Mouse (Mus musculus): Measurements from ENCODE around the gene Prtn3. TPM values are rescaled to one million over a fixed set of nuclear protein-coding genes. Genes with fewer than 3 reads are reported as not detected.
"Not testable (repeated sequence)": the region's sequence is repeated elsewhere in the genome, so short reads cannot be mapped to it uniquely, and the experiment has no call there.

Prtn3 gene
- polyA plus RNA-seq, 1 experiment from 2014 or later = 3.7 TPM

GRCm38 (mm10) chr10:79883297-79884084 lies 9.2 kb downstream of the Prtn3 start:
- H3K27me3 ChIP-seq (replicated peaks) = no peaks in the 10 kb centered on the region; the same call in 1 of the 2 replicates
- H3K36me3 ChIP-seq = no peaks in the 10 kb centered on the region
- H3K9ac ChIP-seq = no peak overlapping the region
- no peak overlapping the region for H3K4me3 ChIP-seq (replicated peaks)
- no peaks in the 10 kb centered on the region for H3K9me3 ChIP-seq
- ATAC-seq = peak; percentile 37; the same call in 1 of the 2 replicates
- 20% methylated on average over 22 of the region's 22 CpGs for WGBS
- 0 out of 2 replicates have a peak overlapping the region, but pooled peaks have one; percentile 14 for H3K4me2 ChIP-seq (replicated peaks)
- peaks cover 32% of the 10 kb centered on the region for H3K4me1 ChIP-seq (replicated peaks)
- H3K27ac ChIP-seq = no peak overlapping the region

GRCm38 (mm10) chr10:79884446-79884845 lies 10.2 kb downstream of the Prtn3 start:
- no peak for ATAC-seq
- H3K4me1 ChIP-seq (replicated peaks) = peaks cover 30% of the 10 kb centered on the region
- H3K9ac ChIP-seq = no peak overlapping the region
- no peak overlapping the region for H3K4me3 ChIP-seq (replicated peaks)
- WGBS = 65% methylated on average over 4 of the region's 4 CpGs
- H3K9me3 ChIP-seq = no peaks in the 10 kb centered on the region
- no peaks in the 10 kb centered on the region; the same call in 1 of the 2 replicates for H3K27me3 ChIP-seq (replicated peaks)
- H3K27ac ChIP-seq = no peak overlapping the region
- H3K4me2 ChIP-seq (replicated peaks) = no peak overlapping the region
- H3K36me3 ChIP-seq = no peaks in the 10 kb centered on the region

- H3K9me3 ChIP-seq; H3K27me3 ChIP-seq (replicated peaks); H3K4me2 ChIP-seq (replicated peaks); H3K36me3 ChIP-seq; ATAC-seq; H3K27ac ChIP-seq; H3K9ac ChIP-seq; H3K4me3 ChIP-seq (replicated peaks): not testable (repeated sequence)
- H3K4me1 ChIP-seq (replicated peaks) = peaks cover 26% of the 10 kb centered on the region
- WGBS = 61% methylated on average over 3 of the region's 3 CpGs
Observed at GRCm38 (mm10) chr10:79884938-79885337, 10.7 kb downstream of the Prtn3 start.

- Histone ChIP-seq H3K9me3 (no peaks in the 10 kb centered on the region), H3K36me3 (no peaks in the 10 kb centered on the region), H3K27ac (no peak within 1 kb of the TSS), H3K9ac (no peak within 1 kb of the TSS), H3K4me1 (replicated peaks) (peaks cover 18% of the 10 kb centered on the region), H3K27me3 (replicated peaks) (no peaks in the 10 kb centered on the region; the same call in 1 of the 2 replicates), H3K4me3 (replicated peaks) (no peak within 1 kb of the TSS), H3K4me2 (replicated peaks) (no peak within 1 kb of the TSS)
- no peak for ATAC-seq
- 81% methylated on average over 6 of the region's 6 CpGs for WGBS
Observed at GRCm38 (mm10) chr10:79886054-79886453, 11.8 kb downstream of the Prtn3 start, which contains the start of gene Elane. Gene Elane, plus strand, starts transcription at chr10:79886247.

GRCm38 (mm10) chr10:79886611-79887010 lies 12.3 kb downstream of the Prtn3 start:
- 71% methylated on average over 8 of the region's 8 CpGs for WGBS
- H3K4me2 ChIP-seq (replicated peaks) = no peak overlapping the region
- no peaks in the 10 kb centered on the region for H3K9me3 ChIP-seq
- H3K9ac ChIP-seq = no peak overlapping the region
- no peak overlapping the region for H3K27ac ChIP-seq
- no peaks in the 10 kb centered on the region for H3K36me3 ChIP-seq
- H3K27me3 ChIP-seq (replicated peaks) = no peaks in the 10 kb centered on the region; the same call in 1 of the 2 replicates
- no peak overlapping the region for H3K4me3 ChIP-seq (replicated peaks)
- peaks cover 18% of the 10 kb centered on the region for H3K4me1 ChIP-seq (replicated peaks)
- ATAC-seq = no peak

GRCm38 (mm10) chr10:79889386-79889785 lies 15.1 kb downstream of the Prtn3 start:
- Histone ChIP-seq H3K4me3 (replicated peaks) (no peak overlapping the region), H3K4me1 (replicated peaks) (no peaks in the 10 kb centered on the region), H3K9ac (no peak overlapping the region), H3K9me3 (no peaks in the 10 kb centered on the region), H3K27ac (no peak overlapping the region), H3K27me3 (replicated peaks) (no peaks in the 10 kb centered on the region), H3K36me3 (no peaks in the 10 kb centered on the region), H3K4me2 (replicated peaks) (no peak overlapping the region)
- ATAC-seq = no peak
- 45% methylated on average over 2 of the region's 2 CpGs for WGBS

GRCm38 (mm10) chr10:79890670-79891069 lies 16.4 kb downstream of the Prtn3 start, which contains the start of gene Cfd:
Gene Cfd, plus strand, starts transcription at chr10:79890853.
- ATAC-seq = no peak

GRCm38 (mm10) chr10:79892451-79893118 lies 18.3 kb downstream of the Prtn3 start:
- not testable (repeated sequence) for H3K4me3 ChIP-seq (replicated peaks); H3K4me2 ChIP-seq (replicated peaks); H3K9me3 ChIP-seq; H3K27ac ChIP-seq; H3K4me1 ChIP-seq (replicated peaks); H3K9ac ChIP-seq; H3K27me3 ChIP-seq (replicated peaks)
- 44% methylated on average over 22 of the region's 22 CpGs for WGBS
- ATAC-seq = peak; percentile 60
- peaks cover 13% of the 10 kb centered on the region; the same call in 1 of the 2 replicates for H3K36me3 ChIP-seq

More at GRCm38 (mm10) chr10:79890670-79891069, 16.4 kb downstream of the Prtn3 start, which contains the start of gene Cfd:
- Histone ChIP-seq H3K4me3 (replicated peaks) (no peak within 1 kb of the TSS), H3K36me3 (peaks cover 7% of the 10 kb centered on the region; the same call in 1 of the 2 replicates), H3K27me3 (replicated peaks) (no peaks in the 10 kb centered on the region), H3K4me2 (replicated peaks) (no peak within 1 kb of the TSS), H3K27ac (no peak within 1 kb of the TSS), H3K4me1 (replicated peaks) (no peaks in the 10 kb centered on the region), H3K9me3 (no peaks in the 10 kb centered on the region), H3K9ac (no peak within 1 kb of the TSS)
- 52% methylated on average over 5 of the region's 5 CpGs for WGBS

- no peak for ATAC-seq
- Histone ChIP-seq H3K27me3 (replicated peaks) (no peaks in the 10 kb centered on the region), H3K4me3 (replicated peaks) (no peak overlapping the region), H3K9me3 (no peaks in the 10 kb centered on the region), H3K9ac (no peak overlapping the region), H3K36me3 (peaks cover 25% of the 10 kb centered on the region), H3K4me1 (replicated peaks) (peaks cover 15% of the 10 kb centered on the region), H3K27ac (no peak overlapping the region), H3K4me2 (replicated peaks) (no peak overlapping the region)
- WGBS = 89% methylated on average over 16 of the region's 16 CpGs
Observed at GRCm38 (mm10) chr10:79896306-79896705, 22.0 kb downstream of the Prtn3 start.

GRCm38 (mm10) chr10:79896814-79897213 lies 22.5 kb downstream of the Prtn3 start:
- no peaks in the 10 kb centered on the region for H3K27me3 ChIP-seq (replicated peaks)
- peaks cover 25% of the 10 kb centered on the region for H3K36me3 ChIP-seq
- no peak overlapping the region for H3K27ac ChIP-seq
- no peaks in the 10 kb centered on the region for H3K9me3 ChIP-seq
- H3K9ac ChIP-seq = no peak overlapping the region
- H3K4me1 ChIP-seq (replicated peaks) = peaks cover 15% of the 10 kb centered on the region
- whole genome bisulfite sequencing = 83% methylated on average over 13 of the region's 13 CpGs
- H3K4me3 ChIP-seq (replicated peaks) = no peak overlapping the region
- ATAC-seq = peak; percentile 9; the same call in 1 of the 2 replicates
- no peak overlapping the region for H3K4me2 ChIP-seq (replicated peaks)

- no peak overlapping the region for H3K4me3 ChIP-seq (replicated peaks)
- no peak overlapping the region for H3K9ac ChIP-seq
Observed at GRCm38 (mm10) chr10:79897316-79898245, 23.3 kb downstream of the Prtn3 start.

More at GRCm38 (mm10) chr10:79897316-79898245, 23.3 kb downstream of the Prtn3 start:
- Histone ChIP-seq H3K36me3 (peaks cover 26% of the 10 kb centered on the region), H3K27ac (no peak overlapping the region), H3K4me2 (replicated peaks) (no peak overlapping the region), H3K9me3 (no peaks in the 10 kb centered on the region), H3K4me1 (replicated peaks) (peaks cover 15% of the 10 kb centered on the region), H3K27me3 (replicated peaks) (no peaks in the 10 kb centered on the region)
- WGBS = 42% methylated on average over 20 of the region's 20 CpGs
- ATAC-seq = peak; percentile 49

Measured in intestine, embryonic 15.5 days (tissue).